Mouse (Mus musculus): ENCODE data around the gene Zfp335.

Zfp335 gene

GRCm38 (mm10) chr2:164911086-164912048 lies at the start of gene Zfp335:
Gene Zfp335, minus strand, starts transcription at chr2:164911757.
- peak; percentile 93 to 97 for DNase-seq (ENCODE audit: low spot score in 2 of 2)

DNA sequence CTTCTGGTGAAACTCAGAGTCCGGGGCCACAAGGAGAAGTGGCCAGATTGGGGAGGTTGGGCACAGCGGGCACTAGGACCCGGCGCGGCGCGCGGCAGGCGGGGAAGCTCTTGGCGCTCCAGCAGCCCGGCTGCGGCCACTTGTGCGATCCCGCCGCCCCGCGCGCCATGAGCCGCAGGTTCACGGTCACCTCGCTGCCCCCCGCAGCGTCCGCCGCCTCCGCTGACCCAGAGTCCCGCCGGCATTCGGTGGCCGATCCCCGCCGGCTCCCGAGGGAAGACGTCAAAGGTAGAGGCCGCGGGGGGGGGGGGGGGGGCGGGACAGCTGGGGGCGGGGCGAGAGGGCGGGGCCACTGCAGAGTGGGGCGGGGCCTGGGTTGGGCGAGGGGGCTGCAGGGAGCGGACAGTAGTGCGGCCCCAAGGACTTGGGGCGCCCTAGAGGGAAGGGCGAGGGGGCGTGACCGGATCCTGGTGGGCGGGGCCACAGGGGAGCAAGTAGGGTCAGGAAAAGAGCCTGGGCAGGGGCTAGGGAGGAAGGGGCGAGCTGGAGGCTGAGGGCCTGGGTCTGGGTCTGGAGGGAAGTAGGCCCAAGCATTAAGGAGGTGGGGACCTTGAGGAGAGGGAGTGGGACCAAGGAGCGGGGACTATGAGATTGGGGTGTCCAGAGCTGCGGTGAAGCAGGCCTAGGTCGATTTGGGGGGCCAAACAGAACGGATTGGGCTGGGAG lies 49.3 kb upstream of the Zfp335 start, which contains the start of gene Slc12a5:
Slc12a5 (plus strand) TSS at position 87 of the 726 bp plus-strand sequence.
- DNase-seq (ENCODE audit: low spot score in 2 of 2): peak in 1 of 2 experiments; percentile 37

- no peak for DNase-seq (ENCODE audit: low spot score in 2 of 2)
Observed at GRCm38 (mm10) chr2:164957548-164958315, 46.2 kb upstream of the Zfp335 start.

DNA sequence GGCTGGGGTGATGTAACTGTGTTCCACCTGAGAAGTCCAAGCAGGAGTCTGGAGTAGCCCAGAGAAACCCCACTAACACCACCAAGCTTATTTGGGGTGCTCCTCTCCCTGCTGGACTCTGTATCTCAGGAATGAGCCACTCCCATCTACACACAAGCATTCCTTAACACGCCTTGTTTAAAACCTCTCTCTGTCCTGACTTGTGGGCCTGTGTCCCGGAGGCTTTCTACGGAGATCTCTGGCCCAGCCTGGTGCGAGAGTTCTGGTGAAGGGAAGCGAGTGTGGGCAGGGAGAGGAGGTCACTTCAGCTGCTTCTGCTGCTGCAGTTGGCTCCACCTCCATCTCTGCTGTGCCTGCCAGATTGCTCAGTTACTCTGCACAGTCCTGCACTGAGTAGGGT lies 44.6 kb upstream of the Zfp335 start:
- no peak for DNase-seq (ENCODE audit: low spot score in 2 of 2)

DNA sequence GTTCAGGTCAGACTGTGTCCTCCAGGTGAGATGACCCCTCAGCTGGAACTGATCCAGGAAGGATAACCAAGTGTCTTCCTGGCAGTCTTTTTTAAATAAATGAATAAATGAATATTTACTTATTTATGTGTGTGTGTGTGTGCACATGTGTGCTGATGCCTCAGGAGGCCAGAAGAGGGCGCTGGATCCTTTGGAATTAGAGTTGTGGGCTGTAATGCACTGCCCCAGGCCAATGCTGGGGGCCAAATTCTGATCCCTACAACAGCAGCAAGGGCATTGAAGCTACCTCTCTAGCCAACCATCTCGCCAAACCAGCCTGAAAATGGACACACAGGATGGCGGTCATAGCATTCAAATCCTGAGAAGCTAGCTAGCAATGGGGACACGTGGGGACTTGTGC lies 44.2 kb upstream of the Zfp335 start:
- no peak for DNase-seq (ENCODE audit: low spot score in 2 of 2)

DNA sequence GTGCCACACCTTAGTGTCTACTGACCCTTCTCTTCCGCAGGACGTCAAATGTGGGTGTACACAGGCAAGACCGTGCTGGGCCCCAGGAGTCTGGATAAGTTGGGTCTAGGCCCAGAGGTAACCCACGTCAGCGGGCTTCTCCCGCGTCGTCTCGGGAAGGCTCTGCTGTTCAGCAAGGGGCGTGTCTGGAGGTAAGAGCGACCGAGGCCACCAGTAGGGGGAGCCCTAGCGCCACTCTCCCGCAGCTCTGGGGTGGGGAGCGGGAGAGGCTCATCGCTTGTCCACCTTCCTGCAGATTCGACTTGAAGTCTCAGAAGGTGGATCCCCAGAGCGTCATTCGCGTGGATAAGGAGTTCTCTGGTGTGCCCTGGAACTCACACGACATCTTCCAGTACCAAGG lies 41.7 kb upstream of the Zfp335 start:
- DNase-seq (ENCODE audit: low spot score in 2 of 2): peak; percentile 71 to 91

- DNase-seq (ENCODE audit: low spot score in 2 of 2): no peak
Observed at GRCm38 (mm10) chr2:164952448-164952847, 40.9 kb upstream of the Zfp335 start.

- DNase-seq (ENCODE audit: low spot score in 2 of 2): no peak
Observed at GRCm38 (mm10) chr2:164951745-164952144, 40.2 kb upstream of the Zfp335 start.

- DNase-seq (ENCODE audit: low spot score in 2 of 2): no peak
Observed at GRCm38 (mm10) chr2:164950501-164950900, 38.9 kb upstream of the Zfp335 start.

DNA sequence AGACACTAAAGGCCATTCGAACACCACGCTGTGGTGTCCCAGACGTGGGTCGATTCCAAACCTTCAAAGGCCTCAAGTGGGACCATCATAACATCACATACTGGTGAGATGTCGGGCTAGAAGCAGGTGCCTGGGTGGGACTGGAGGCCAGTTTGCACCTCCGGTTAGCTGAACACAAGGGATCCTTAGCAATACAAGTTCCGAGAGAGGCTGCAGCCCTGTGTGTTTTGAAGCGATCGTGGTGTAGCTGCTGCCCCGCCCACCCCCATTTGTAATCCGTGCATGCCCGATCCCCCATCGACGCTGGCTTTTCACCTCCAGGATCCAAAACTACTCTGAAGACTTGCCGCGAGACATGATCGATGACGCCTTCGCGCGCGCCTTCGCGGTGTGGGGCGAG lies 37.4 kb upstream of the Zfp335 start:
- no peak for DNase-seq (ENCODE audit: low spot score in 2 of 2)

DNA sequence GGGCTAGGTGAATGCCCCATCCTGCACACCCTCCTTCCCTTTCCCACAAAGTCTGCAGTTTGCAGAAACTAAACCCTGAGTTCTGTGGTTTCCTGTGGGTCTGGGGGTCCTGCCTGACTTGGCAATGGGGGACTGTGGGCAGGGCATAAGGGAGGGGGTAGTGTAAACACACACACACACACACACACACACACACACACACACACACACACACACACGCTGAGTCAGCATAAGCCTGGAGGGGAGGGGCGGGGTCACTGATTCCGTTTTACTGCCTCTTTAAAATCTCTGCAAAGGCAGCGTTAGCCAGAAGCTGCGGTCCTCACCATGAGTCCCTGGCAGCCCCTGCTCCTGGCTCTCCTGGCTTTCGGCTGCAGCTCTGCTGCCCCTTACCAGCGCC lies 36.4 kb upstream of the Zfp335 start:
- DNase-seq (ENCODE audit: low spot score in 2 of 2): peak in 1 of 2 experiments; percentile 33

DNA sequence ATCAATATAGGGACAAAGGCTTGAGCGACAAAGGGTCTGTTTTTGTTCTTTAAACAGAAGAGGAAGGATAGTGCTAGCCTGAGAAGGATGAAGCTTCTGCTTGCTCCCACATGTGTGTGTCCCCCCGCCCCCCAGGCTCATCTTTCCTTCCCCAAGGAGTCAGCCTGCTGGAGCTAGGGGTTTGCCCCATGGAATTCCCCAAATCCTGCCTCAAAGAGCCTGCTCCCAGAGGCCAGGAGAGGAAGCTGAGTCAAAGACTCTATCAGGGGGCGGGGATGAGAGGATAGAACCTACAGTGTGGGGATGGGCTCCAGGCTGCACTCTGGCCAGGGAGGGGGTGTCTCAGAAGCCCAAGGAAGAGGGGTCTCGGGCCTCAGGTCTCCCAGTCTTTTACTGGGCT lies 35.9 kb upstream of the Zfp335 start:
- no peak for DNase-seq (ENCODE audit: low spot score in 2 of 2)

GRCm38 (mm10) chr2:164942692-164943290 lies 31.2 kb upstream of the Zfp335 start:
- peak in 1 of 2 experiments; percentile 44 for DNase-seq (ENCODE audit: low spot score in 2 of 2)

GRCm38 (mm10) chr2:164940140-164940830 lies 28.7 kb upstream of the Zfp335 start, which contains the start of gene Mmp9:
Gene Mmp9, plus strand, starts transcription at chr2:164940780.
- DNase-seq (ENCODE audit: low spot score in 2 of 2): no peak

DNA sequence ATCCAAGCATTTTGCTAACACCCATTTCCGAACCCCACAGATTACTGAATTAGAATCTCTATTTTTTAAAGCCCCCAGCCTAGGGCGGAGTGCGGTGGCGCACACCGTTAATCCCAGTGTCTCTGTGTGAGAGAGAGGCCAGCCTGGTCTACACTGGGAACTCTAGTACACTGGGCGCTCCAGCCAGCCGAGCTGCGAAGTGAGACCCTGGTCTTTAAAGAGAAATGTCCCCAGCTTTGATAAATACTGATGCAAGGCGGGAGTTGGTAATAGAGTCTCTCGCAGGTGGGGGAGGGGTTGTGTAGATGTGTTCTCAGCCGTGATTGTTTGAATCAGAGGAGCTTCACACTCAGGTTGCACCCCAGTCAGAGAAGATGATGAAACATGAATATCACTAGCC lies 27.5 kb upstream of the Zfp335 start:
- no peak for DNase-seq (ENCODE audit: low spot score in 2 of 2)

GRCm38 (mm10) chr2:164938146-164939091 lies 26.9 kb upstream of the Zfp335 start:
- no peak for DNase-seq (ENCODE audit: low spot score in 2 of 2)

- DNase-seq (ENCODE audit: low spot score in 2 of 2): no peak
Observed at GRCm38 (mm10) chr2:164935991-164936390, 24.4 kb upstream of the Zfp335 start.

DNA sequence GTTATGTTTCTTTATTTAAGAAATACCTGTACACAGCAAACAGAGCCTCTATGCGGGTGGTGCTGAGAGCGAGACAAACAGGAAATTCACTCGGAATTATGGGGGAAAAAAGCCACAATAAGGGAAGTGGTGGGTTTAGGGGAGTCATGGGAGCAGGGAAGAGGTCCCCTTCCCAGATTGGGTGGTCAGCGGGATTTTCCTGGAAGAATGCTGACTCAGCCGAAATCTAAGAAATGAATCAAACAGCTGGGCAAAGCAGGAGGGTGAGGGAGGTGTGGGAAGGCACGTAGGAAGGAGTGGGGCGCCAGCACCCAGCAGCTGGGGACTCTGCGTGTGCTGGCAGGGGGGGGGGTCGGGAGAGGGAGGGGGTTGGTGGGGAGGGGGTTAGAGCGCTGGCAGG lies 22.0 kb upstream of the Zfp335 start:
- DNase-seq (ENCODE audit: low spot score in 2 of 2): no peak

GRCm38 (mm10) chr2:164930706-164931581 lies 19.4 kb upstream of the Zfp335 start:
- no peak for DNase-seq (ENCODE audit: low spot score in 2 of 2)

Data from spleen, postnatal 4 days (tissue).